Mouse (Mus musculus) liver, embryonic 12.5 days (tissue): ENCODE data around the gene Gm20458. TPM values are rescaled to one million over a fixed set of nuclear protein-coding genes. Genes with fewer than 3 reads are reported as not detected.

ENCODE experiments used
- ATAC-seq: fragments of 200-750 bp; cut with Nextera tagmentation; 2 replicates; pipeline ENCODE4 v1.8.0; 2017; ENCODE audit warnings: moderate number of reproducible peaks, mild to moderate bottlenecking, moderate library complexity
- H3K27ac ChIP-seq: fragments of 300-500 bp; sonication (generic); 2 replicates; pipeline ENCODE4 v1.5.1; 2016; ENCODE audit warnings: mild to moderate bottlenecking
- H3K27me3 ChIP-seq: fragments of 300-500 bp; sonication (generic); replicated peaks from 2 replicates; pipeline ENCODE4 v1.6.1; 2016; ENCODE audit warnings: mild to moderate bottlenecking, moderate library complexity
- H3K36me3 ChIP-seq: fragments of 300-500 bp; sonication (generic); 2 replicates; pipeline ENCODE4 v1.6.1; 2016; ENCODE audit warnings: mild to moderate bottlenecking, moderate library complexity
- H3K4me1 ChIP-seq: fragments of 300-500 bp; sonication (generic); 2 replicates; pipeline ENCODE4 v1.6.1; 2016
- H3K4me2 ChIP-seq: fragments of 300-500 bp; sonication (generic); 2 replicates; pipeline ENCODE4 v1.6.1; 2016; ENCODE audit warnings: mild to moderate bottlenecking, moderate library complexity
- H3K4me3 ChIP-seq: fragments of 300-500 bp; sonication (generic); 2 replicates; pipeline ENCODE4 v1.5.1; 2016; ENCODE audit warnings: mild to moderate bottlenecking, moderate library complexity
- H3K9ac ChIP-seq: fragments of 300-500 bp; sonication (generic); 2 replicates; pipeline ENCODE4 v1.6.1; 2016; ENCODE audit warnings: mild to moderate bottlenecking, moderate library complexity
- H3K9me3 ChIP-seq: fragments of 300-500 bp; sonication (generic); replicated peaks from 2 replicates; pipeline ENCODE4 v1.6.1; 2016; ENCODE audit warnings: mild to moderate bottlenecking, moderate library complexity
- WGBS: fragments of 180-500 bp; shearing (Covaris S2); methylation state at CpG from one replicate; pipeline ENCODE4 v1.1.7; 2016; ENCODE audit not compliant: insufficient replicate concordance; 5-methylcytosine and 5-hydroxymethylcytosine counted together
- polyA plus RNA-seq: library from polyadenylated mRNA; unstranded; fragments of >200 nt; fragmentation: Nextera tagmentation; extraction: Ambion mirVana; gene quantifications from 2 replicates; pipeline ENCODE4 v1.2.1, GENCODE M21; 2016

Gene Gm20458
- polyA plus RNA-seq, 1 experiment from 2014 or later, result 5.2 TPM

GRCm38 (mm10) chr2:164426121-164426520 lies 34.6 kb upstream of the Gm20458 start:
- Histone ChIP-seq H3K9ac (no peak overlapping the region), H3K9me3 (no peaks in the 10 kb centered on the region), H3K4me3 (no peak overlapping the region), H3K27ac (no peak overlapping the region), H3K27me3 (peaks cover 53% of the 10 kb centered on the region), H3K4me1 (peaks cover 8% of the 10 kb centered on the region; the same call in 1 of the 2 replicates), H3K36me3 (peaks cover 23% of the 10 kb centered on the region), H3K4me2 (no peak overlapping the region)
- 10% methylated on average over 12 of the region's 12 CpGs for WGBS
- ATAC-seq, result no peak

GRCm38 (mm10) chr2:164426952-164427351 lies 33.8 kb upstream of the Gm20458 start:
- Histone ChIP-seq H3K9ac (no peak overlapping the region), H3K9me3 (no peaks in the 10 kb centered on the region), H3K4me1 (peaks cover 9% of the 10 kb centered on the region; the same call in 1 of the 2 replicates), H3K36me3 (peaks cover 23% of the 10 kb centered on the region), H3K4me2 (no peak overlapping the region), H3K27ac (no peak overlapping the region), H3K4me3 (no peak overlapping the region), H3K27me3 (peaks cover 62% of the 10 kb centered on the region)
- WGBS, result 54% methylated on average over 5 of the region's 5 CpGs
- no peak for ATAC-seq

GRCm38 (mm10) chr2:164428451-164428850 lies 32.3 kb upstream of the Gm20458 start:
- Histone ChIP-seq H3K4me1 (peaks cover 19% of the 10 kb centered on the region), H3K4me3 (no peak overlapping the region), H3K4me2 (no peak overlapping the region), H3K27me3 (peaks cover 77% of the 10 kb centered on the region), H3K9me3 (no peaks in the 10 kb centered on the region), H3K36me3 (peaks cover 23% of the 10 kb centered on the region), H3K27ac (no peak overlapping the region), H3K9ac (no peak overlapping the region)
- WGBS, result 20% methylated on average over 5 of the region's 5 CpGs
- ATAC-seq, result no peak

GRCm38 (mm10) chr2:164429881-164430615 lies 30.7 kb upstream of the Gm20458 start:
- Histone ChIP-seq H3K27ac (no peak overlapping the region), H3K4me2 (0 out of 2 replicates have a peak overlapping the region, but pooled peaks have one; percentile 4)
- WGBS, result 32% methylated on average over 15 of the region's 15 CpGs

GRCm38 (mm10) chr2:164430697-164431096 lies 30.1 kb upstream of the Gm20458 start:
- no peak overlapping the region for H3K9ac ChIP-seq
- H3K27me3 ChIP-seq, result peaks cover 86% of the 10 kb centered on the region
- H3K4me1 ChIP-seq, result peaks cover 21% of the 10 kb centered on the region
- WGBS, result 17% methylated on average over 7 of the region's 7 CpGs
- no peak for ATAC-seq
- no peak overlapping the region for H3K4me3 ChIP-seq
- no peaks in the 10 kb centered on the region for H3K9me3 ChIP-seq
- H3K4me2 ChIP-seq, result peak overlapping the region; percentile 26; the same call in 1 of the 2 replicates
- no peak overlapping the region for H3K27ac ChIP-seq
- peaks cover 13% of the 10 kb centered on the region; the same call in 1 of the 2 replicates for H3K36me3 ChIP-seq

More at GRCm38 (mm10) chr2:164429881-164430615, 30.7 kb upstream of the Gm20458 start:
- Histone ChIP-seq H3K4me3 (no peak overlapping the region), H3K36me3 (peaks cover 13% of the 10 kb centered on the region; the same call in 1 of the 2 replicates), H3K9ac (no peak overlapping the region), H3K27me3 (peaks cover 87% of the 10 kb centered on the region), H3K9me3 (no peaks in the 10 kb centered on the region), H3K4me1 (peaks cover 19% of the 10 kb centered on the region)
- no peak for ATAC-seq

GRCm38 (mm10) chr2:164431676-164432465 lies 28.9 kb upstream of the Gm20458 start:
- H3K4me1 ChIP-seq, result peaks cover 26% of the 10 kb centered on the region
- H3K9me3 ChIP-seq, result no peaks in the 10 kb centered on the region
- peaks cover 13% of the 10 kb centered on the region; the same call in 1 of the 2 replicates for H3K36me3 ChIP-seq
- no peak overlapping the region for H3K4me3 ChIP-seq
- 60% methylated on average over 9 of the region's 9 CpGs for WGBS
- peak; percentile 40; the same call in 1 of the 2 replicates for ATAC-seq
- H3K27me3 ChIP-seq, result peaks cover 84% of the 10 kb centered on the region
- peak overlapping the region; percentile 73 for H3K27ac ChIP-seq
- no peak overlapping the region for H3K9ac ChIP-seq
- H3K4me2 ChIP-seq, result peak overlapping the region; percentile 36

GRCm38 (mm10) chr2:164432541-164433191 lies 28.1 kb upstream of the Gm20458 start:
- H3K27me3 ChIP-seq, result peaks cover 84% of the 10 kb centered on the region
- H3K27ac ChIP-seq, result peak overlapping the region; percentile 73
- no peak for ATAC-seq
- no peak overlapping the region for H3K4me3 ChIP-seq
- H3K4me2 ChIP-seq, result peak overlapping the region; percentile 36
- peaks cover 9% of the 10 kb centered on the region; the same call in 1 of the 2 replicates for H3K36me3 ChIP-seq
- 0 out of 2 replicates have a peak overlapping the region, but pooled peaks have one; percentile 13 for H3K9ac ChIP-seq
- H3K4me1 ChIP-seq, result peaks cover 26% of the 10 kb centered on the region
- WGBS, result 21% methylated on average over 22 of the region's 22 CpGs
- H3K9me3 ChIP-seq, result no peaks in the 10 kb centered on the region

- peaks cover 23% of the 10 kb centered on the region for H3K4me1 ChIP-seq
- 49% methylated on average over 9 of the region's 9 CpGs for WGBS
These were observed 27.4 kb upstream of the Gm20458 start for GRCm38 (mm10) chr2:164433278-164433895.

GRCm38 (mm10) chr2:164434681-164435080 lies 26.1 kb upstream of the Gm20458 start:
- H3K27me3 ChIP-seq, result peaks cover 69% of the 10 kb centered on the region
- peaks cover 23% of the 10 kb centered on the region for H3K4me1 ChIP-seq
- H3K9me3 ChIP-seq, result no peaks in the 10 kb centered on the region
- H3K4me2 ChIP-seq, result no peak overlapping the region
- no peak overlapping the region for H3K4me3 ChIP-seq
- 58% methylated on average over 3 of the region's 3 CpGs for WGBS
- H3K36me3 ChIP-seq, result no peaks in the 10 kb centered on the region
- no peak overlapping the region for H3K9ac ChIP-seq
- H3K27ac ChIP-seq, result no peak overlapping the region
- no peak for ATAC-seq

More at GRCm38 (mm10) chr2:164433278-164433895, 27.4 kb upstream of the Gm20458 start:
- H3K36me3 ChIP-seq, result peaks cover 5% of the 10 kb centered on the region; the same call in 1 of the 2 replicates
- H3K9me3 ChIP-seq, result no peaks in the 10 kb centered on the region
- peak overlapping the region; percentile 36 for H3K4me2 ChIP-seq
- H3K27ac ChIP-seq, result peak overlapping the region; percentile 73
- H3K27me3 ChIP-seq, result peaks cover 82% of the 10 kb centered on the region
- no peak overlapping the region for H3K4me3 ChIP-seq
- no peak overlapping the region for H3K9ac ChIP-seq
- no peak for ATAC-seq

GRCm38 (mm10) chr2:164435216-164436090 lies 25.3 kb upstream of the Gm20458 start:
- WGBS, result 17% methylated on average over 5 of the region's 5 CpGs
- H3K4me3 ChIP-seq, result no peak overlapping the region
- H3K4me2 ChIP-seq, result no peak overlapping the region

More at GRCm38 (mm10) chr2:164435216-164436090, 25.3 kb upstream of the Gm20458 start:
- Histone ChIP-seq H3K4me1 (peaks cover 23% of the 10 kb centered on the region), H3K9me3 (no peaks in the 10 kb centered on the region), H3K36me3 (no peaks in the 10 kb centered on the region), H3K9ac (no peak overlapping the region), H3K27ac (no peak overlapping the region), H3K27me3 (peaks cover 67% of the 10 kb centered on the region)
- no peak for ATAC-seq
